Mouse (Mus musculus) CD4-positive helper T cell, adult 2 months (primary cell): Measurements from ENCODE around the gene Fank1.
"Not testable (repeated sequence)": the region's sequence is repeated elsewhere in the genome, so short reads cannot be mapped to it uniquely, and the experiment has no call there.

Experiments used
- DNase-seq: peaks from one replicate; pipeline ENCODE4 v3.0.0-alpha.2; 2012; ENCODE audit warnings: low read depth, missing footprints, low spot score

Gene Fank1

DNA sequence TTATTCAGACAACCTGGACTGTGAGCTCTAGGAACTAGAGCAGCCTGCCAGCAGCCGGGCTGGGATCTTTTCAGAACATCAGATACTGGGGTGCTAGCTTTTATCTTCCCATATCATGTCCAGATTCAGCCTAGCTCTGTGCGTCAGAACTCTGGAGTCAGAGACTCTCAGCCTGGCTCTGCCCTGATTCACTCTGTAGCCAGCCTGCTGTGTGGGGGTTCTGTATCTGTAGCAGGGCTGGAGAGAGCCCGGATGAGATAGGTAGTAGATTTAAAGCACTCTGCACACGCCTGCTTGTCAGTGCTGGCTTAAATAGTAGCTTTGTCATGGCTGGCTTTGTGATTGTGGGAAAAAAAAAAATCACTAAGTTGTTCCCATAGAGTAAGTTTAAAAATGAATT is 51.9 kb downstream of the Fank1 start:
- no peak for DNase-seq

DNA sequence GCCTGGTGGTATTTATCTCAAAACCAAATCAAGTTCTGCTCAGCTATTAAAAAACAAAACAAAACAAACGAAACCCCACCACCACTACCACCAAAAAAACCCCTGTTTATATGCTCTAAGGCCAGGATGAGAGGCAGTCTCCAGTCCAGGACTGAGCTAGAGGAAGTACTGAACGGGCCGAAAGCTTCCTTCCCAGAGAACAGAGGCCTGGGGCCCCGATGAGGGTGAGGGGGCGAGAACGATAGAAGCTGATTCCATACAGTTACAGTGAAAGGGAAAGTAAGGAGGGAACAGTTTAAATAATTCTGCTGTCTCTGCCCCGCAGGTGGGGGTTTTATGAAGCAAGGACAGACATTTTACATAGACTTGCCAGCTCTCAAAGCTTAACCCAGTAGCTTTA is 52.9 kb downstream of the Fank1 start:
- no peak for DNase-seq

DNA sequence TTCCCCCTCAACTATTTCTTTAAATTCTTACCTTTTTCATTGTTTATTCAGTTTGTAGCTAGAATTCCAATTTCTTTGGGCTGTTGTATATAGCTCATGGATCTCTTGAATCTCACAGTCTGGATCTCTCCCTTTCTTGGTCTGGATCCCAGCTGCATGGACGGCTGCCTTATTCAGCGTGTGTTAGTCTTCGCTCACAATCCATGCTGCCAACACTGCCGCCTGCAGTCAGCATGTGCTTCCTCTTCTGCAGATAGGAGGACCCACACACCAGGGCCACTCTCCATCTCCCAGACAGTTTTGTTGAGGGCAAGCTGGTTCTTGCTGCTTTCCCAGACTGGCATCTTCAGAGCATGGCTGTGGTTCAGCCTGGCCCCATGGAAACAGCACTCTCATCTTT is 62.9 kb downstream of the Fank1 start:
- no peak for DNase-seq

DNA sequence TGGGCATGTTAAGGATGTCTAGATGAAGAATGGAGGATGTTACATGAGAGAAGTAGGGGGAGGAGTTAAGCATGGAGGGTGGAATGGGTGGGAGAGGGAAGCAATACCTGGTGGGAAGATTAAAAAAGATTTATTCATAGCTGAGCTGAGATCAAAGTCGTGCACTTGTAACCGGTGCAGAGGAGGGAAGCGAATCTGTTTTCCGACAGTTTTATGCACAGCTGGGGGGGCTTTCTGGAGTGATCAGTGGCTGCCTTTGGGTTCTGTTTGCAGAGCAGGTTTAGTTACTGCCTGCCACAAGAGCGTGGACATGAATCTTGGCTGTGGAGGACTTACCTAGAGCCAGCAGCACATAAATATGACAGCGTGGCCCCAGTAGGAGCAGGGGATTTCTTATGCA is 65.4 kb downstream of the Fank1 start:
- no peak for DNase-seq

DNA sequence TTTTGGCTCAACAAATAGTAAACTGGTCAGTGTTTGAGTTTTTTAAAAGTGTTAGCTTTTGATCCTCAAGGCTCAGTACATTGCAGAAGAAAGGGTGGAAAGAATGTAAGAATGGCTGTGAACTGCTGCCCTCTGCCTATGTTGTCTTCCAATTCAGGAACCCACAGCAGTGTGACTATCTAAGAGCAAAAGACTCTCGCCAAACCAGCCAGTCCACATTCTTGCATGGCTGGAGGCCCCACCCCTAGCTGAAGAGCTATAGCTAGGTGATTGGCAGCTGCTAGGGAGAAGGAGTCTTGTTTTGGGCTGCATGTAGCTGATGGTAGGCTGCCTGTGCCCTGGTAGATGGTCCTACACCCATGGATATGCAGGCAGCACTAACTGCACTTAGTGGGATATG is 70.5 kb downstream of the Fank1 start:
- no peak for DNase-seq

DNA sequence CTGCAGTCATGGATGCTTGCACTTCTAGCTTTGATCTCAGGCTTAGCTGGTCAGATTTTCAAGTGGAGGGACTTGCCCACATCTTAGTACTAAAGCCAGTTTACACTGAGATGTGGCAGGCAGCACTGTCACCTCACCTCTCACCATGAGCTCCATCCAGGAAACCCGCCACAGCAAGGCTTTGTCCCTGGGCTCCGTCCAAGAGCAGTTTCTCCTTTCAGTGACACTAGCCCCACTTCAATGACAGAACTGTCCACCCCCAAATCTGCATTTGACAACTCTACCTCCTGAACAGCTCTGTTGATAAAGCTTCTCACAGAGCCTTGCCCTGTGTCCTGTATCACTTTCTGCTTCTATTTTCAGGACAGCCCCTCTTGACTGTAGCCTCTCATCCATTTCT is 71.5 kb downstream of the Fank1 start:
- no peak for DNase-seq

DNA sequence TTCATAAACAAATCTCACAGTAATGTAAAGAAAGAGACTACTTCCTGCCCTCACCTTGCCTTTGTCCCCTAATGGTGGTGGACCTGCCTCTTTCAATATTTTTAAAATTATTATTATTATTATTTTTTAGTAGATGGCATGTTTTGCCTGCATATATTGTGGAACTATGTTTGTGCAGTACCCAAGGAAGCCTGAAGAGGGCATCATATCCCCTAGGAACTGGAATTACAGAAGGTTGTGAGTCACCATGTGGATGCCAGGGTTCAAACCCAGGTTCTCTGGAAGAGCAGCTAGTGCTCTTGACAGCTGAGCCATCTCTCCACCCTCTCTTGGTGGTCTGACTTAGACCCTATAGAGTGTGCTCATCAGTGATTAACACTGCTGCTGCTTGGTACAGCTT is 74.1 kb downstream of the Fank1 start:
- DNase-seq: no peak

DNA sequence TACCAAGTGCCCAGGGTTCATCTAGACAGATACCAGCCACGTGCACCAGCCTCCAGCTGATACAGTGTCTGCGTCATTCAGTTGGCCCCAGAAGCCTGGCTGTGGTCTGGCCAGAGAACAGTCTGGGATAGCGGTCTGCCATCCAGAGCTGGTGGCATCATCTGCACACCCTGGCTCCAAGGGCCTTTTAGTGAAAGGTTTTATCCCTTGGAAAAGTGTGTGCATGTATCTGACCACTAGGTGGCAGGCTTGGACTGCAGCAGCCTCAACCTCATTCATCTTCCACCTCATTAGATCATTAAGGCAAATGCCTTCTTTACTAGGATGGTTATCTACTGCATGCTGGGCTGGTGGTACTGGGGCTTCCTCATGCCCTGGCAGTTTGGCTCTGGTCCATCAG is 79.6 kb downstream of the Fank1 start:
- DNase-seq: peak; percentile 13

DNA sequence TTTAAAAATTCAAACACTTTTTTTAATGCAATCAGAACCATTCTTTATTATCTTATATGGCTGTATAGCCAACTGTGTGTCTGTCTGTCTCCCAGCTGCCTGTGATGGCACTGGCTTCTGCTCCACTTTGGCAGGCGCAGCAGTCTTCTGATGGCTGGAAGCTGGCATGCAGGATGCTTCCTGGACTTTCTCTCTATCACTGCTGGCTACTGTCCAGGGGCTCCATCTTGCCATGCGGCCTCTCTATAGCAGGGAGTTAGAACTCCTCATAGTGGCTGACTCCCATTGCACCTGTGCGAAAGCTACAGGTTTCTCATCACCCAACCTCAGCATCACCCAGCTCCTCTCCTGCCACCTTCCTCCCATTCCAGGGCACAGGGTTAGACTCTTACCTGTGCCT is 81.8 kb downstream of the Fank1 start:
- DNase-seq: no peak

DNA sequence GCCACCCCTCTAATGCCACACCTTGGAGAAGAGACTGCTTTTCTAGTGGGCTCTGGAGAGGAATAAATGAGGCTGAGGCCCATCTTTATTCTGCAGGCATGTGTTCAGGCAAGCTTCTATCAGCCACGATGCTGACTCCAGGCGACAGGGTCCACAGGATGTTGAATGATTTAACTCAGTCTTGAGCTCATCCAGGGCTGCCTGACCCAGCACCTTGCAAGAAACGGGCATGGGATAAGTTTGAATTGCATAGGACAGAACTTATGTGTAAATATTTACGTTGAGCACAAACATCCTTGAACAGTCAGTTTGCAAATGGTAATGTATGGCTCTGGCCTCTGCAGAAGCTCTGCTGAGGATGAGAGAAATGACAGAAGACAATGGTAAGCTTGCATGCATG is 82.9 kb downstream of the Fank1 start:
- no peak for DNase-seq

DNA sequence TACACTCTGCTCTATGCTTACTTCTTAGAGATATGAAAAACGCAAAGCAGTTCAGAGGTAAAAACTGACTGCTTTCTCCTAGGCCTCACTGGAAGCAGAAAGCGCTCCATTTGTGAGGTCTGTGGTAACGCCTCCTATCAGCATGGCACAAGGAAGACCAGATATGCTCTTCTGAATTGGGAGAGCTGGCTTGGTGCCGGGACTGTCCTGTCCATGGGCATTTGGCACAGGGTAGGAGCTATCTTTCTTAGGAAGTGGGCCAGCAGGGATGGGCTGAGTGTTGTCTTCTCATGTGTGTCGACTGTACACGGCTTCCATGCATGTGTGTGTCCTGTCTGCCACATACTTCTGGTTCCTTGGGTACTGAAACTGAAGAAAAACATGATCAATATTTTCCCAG is 85.6 kb downstream of the Fank1 start:
- DNase-seq: no peak

DNA sequence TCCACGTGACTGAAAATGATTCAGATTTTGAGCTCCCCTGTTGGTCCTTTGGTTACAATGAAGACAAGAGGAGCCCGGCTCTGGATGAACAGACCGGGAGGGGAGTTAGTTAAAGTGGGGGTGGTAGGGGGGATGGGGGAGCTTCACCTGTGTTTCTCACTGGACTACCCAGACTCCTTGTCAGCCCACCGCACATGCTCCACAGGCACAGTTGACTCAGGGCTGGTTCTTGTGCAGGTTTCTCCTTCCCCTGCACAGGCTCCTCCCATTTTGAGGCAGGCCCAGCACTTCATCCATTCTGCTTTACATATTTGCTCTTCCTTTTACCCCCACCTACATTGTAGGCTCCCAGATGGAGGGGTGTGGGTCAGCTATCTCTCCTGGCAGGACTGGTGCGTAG is 86.1 kb downstream of the Fank1 start:
- no peak for DNase-seq

DNA sequence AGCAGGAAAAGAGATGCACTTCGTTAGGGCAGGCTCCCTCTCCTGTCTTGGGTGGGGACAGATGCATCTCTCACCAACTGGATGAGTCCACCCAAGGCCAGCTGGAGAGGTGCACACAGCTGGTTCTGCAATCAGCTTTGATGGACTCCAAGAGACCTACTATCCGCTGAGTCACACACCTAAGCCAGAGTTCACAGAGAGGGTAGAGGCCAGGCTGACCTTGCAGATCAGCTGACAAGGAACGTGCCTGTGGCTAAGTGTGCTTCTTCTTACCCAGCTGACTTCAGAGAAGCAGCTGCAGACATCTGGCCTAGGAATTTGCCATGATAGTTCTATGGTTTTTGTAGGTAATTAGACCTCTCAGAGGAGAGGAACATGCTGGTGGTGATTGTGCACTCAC is 86.5 kb downstream of the Fank1 start:
- DNase-seq: no peak

DNA sequence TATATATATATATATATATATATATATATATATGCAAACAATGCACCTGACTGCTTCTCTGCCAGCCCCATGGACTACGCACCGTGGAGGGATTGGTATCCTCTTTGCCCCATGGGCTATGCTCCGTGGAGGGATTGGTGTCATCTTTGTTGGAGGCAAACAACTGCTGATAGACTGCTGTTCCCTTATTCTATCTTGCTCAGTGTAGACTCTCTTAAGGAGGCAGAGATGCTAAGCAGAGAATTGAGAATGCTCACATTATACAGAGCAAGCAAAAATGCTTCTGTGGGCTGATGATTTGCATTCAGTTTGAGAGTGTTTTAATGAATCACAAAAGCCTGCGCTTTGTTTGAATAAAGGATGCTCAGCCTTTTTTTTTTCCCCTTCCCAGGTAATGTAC is 87.0 kb downstream of the Fank1 start:
- no peak for DNase-seq

DNA sequence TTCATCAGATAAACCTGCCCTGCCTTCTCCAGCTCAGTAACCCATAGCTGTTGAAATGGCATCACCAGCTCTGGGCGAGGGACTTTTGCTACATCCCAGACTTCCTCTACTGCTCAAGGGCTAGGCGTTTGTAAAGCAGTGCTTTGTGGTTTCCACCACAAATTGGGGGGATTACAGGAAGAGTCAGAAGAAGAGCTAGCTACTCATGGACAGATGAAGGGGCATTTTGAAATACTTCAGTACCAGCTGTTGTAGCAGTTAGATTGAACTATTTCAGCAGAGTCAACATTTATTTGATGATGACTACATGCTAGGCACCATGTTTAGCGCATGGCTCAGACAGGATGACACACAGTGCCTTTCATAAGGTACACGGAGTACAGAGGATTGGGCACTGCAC is 93.6 kb downstream of the Fank1 start:
- DNase-seq: no peak

DNA sequence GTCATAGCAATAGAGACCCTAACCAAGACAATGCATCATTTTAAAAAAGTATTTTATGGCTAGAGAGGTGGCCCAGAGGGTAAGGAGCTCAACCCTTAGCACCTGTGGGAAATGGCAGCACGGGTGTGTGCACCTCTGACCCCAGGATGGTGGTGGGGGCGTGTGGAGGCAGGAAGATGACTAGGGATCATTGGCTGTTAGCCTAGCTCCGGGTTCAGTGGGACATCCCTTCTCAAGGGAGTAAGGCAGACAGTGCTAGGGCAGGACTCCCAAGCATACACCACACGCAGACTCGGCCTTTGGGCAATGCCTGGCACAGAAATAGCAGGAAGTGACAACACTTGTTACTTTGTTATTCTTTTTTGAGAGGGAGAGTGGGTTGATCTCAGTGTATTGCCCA is 96.0 kb downstream of the Fank1 start:
- no peak for DNase-seq

DNA sequence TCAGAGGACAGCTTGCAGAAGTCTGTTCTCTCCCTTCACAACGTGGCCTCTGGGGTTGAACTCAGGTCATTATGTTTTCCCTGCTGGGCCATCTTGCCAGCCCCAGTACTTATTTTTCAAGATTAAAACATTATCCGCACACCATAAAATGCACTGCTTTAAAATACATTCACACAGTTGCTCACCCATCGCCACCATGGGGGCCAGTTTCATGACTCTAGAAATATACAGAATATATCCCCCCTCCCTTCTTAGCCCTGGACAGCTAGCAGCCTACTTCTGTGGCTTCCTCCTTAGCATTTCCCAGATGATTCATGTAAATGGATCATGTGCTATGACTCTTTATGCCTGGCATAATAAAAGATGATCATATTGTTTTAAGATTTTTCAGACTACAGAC is 99.5 kb downstream of the Fank1 start:
- DNase-seq: no peak

DNA sequence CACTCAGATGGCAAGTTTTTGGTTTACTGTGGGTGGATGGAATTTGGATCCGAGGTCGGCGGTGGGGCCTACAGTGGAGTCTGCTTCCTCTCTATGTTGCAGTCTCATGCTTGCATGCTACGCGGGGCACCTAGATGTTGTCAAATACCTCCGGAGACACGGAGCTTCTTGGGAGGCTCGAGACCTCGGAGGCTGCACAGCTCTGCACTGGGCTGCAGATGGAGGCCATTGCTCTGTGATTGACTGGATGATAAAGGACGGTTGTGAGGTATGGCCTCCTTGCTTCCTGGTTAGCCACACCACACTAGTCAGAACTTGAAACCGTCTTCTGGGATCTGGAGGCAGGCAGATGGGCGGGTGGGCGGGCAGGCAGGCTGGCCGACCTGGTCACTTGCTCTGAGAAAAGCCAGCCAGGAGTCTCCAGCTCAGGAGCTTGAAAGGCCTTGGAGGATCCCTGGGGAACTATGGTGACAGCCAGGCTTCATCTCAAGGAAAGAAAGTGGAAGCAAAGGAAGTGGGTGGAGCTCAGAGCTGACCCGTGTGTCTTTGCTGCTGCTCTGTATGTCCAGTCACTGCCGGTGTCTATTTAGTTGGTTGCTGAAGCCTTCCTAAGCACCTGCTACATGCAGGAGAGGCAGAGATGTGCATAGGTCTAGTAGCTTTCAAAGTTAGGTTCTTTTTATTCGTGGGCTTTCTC is 100.1 kb downstream of the Fank1 start:
- DNase-seq: no peak

DNA sequence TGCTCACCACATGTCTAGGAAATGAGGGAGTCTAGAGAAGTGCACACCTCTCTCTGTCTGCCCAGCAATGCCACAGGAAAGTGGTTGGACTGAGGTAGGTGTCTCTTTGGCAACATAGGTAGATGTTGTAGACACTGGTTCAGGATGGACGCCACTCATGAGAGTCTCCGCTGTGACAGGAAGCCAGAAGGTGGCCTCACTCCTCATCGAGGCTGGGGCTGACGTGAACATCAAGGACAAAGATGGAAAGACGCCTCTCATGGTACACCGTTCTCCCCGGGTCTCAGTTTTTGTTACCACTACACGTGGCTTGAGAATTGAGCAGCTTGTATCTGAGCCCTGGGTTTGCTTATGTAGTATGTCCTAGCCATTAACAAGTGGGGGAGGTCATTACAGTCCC is 103.1 kb downstream of the Fank1 start:
- no peak for DNase-seq

DNA sequence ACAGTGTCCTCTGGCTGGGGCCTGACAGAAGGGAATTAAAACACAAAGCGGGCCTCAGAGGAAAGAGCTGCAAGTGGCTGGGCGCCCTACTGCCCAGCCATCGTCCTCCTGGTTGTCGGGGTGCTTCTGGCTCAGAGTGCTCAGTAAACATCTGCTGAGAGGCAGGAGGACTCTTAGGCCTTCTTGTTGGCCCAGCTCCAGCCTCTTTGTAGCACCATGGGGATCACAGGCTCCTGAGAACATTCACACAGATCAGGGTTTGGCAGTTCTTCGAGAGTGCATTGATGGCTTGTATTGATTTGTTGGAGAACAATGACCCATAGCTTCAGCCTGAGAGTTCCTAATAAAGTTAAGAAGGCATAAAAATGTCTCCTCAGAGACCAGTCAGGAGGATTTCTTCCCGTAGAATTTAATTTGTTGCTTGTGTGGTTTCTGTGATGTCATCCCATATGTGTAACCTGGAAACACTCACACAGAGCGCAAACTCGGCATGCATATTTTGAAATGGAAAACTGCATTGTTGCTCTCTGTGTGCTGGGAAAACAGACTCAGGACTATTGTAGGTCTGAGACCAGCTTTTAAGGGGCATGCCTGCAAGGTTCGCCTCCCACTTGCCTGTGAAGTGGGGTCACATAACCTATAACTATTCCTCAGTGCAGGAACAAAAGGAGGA is 108.2 kb downstream of the Fank1 start:
- DNase-seq: not testable (repeated sequence)

DNA sequence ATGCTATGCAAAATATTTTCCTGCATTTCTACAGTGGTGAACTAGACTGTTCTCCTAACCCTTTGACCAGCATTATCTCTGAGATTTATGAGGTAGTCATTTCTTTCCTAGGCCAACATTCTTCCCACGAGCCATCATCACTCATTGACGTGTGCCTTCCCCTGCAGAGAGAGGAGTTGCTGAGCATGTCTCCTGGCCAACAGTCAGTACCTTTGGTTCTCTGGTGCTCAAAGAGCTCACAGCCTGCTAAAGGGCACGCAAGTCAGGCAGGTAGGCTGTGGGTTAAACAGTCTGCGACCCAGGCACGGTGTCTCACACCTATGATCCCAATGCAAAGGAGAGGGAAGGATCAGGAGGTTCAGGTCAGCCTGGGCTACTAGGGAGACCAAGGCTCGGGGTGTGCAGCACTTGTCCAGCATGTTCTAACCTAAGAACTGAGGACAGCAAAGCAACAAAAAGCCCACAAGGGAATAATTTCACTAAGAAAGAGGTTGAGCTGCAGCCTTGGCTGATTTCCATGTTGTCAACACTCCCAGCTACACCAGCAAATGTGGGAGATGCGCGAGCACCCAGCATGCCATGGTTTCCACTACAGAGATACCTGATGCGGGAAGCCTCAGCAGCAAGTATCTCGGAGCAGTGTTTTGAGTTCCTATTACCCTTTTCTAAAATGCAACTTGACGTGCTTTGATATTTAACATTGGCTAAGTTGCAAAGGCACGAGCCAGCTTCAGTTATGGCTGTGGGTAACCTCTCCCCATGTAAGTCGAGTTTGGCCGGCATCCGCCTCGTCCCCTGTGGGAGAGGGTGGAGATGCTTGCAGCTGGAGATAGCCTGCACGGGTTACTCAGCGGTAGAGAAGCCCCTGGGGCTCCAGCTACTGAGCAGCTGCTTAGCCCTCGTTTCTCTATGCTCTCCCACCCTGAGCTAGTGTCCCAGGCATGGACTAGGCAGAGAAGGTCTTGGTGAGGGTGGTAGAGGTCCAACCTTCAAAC is 112.6 kb downstream of the Fank1 start:
- no peak for DNase-seq

DNA sequence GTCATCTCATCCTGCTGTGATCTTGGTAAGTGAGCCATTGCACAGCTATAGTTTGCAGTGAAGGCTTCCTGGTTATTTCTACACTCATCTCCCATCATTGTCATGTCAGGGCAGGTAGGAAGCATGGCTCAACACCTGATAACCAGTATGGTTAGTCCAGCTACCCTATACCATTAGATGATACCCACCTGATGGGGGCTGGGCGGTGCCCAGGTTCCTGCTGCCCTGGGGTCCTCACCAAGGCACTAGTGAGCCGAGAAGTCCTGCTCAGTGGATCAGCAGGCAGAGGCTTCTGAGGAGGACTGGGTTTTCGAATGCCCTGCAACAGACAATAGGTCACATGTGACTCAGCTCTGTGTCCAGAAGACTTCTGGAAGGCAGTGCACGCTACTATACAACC is 113.3 kb downstream of the Fank1 start:
- no peak for DNase-seq

DNA sequence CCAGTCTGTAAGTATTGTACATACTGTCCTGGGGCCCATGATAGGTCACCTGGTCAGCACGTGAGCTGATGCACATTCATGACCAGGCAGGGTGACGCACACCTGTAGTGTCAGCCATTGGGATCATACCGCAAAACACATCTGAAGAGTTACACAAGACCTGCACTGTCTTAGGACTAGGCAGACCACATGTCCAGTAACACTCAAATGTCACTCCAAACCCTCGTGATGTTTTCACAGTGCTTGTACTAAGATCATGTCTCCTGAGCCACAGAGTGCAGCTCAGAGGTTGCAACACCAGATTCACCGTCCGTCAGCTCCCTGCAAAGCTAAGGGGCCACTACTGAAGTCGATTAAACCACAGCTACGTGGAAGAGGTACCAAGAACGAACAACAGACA is 114.6 kb downstream of the Fank1 start:
- DNase-seq: no peak
